Mouse (Mus musculus): ENCODE measurements around the gene Zdhhc23. TPM values are rescaled to one million over a fixed set of nuclear protein-coding genes. Genes with fewer than 3 reads are reported as not detected.

Zdhhc23 gene
- polyA plus RNA-seq, 1 experiment from 2014 or later: 0.31 TPM

GRCm38 (mm10) chr16:43958038-43958437 lies 21.6 kb downstream of the Zdhhc23 start:
- no peak overlapping the region for H3K4me3 ChIP-seq (ENCODE audit: low read depth, low read length)
- H3K36me3 ChIP-seq (ENCODE audit: control insufficient read depth, insufficient read depth): no peaks in the 10 kb centered on the region
- H3K4me2 ChIP-seq (ENCODE audit: low read depth, low read length): no peak overlapping the region
- 71% methylated on average over 4 of the region's 4 CpGs for WGBS (ENCODE audit: insufficient replicate concordance)
- H3K27ac ChIP-seq (ENCODE audit: low read length): no peak overlapping the region
- no peaks in the 10 kb centered on the region for H3K27me3 ChIP-seq (ENCODE audit: control insufficient read depth, insufficient read depth, low read depth, low read length)
- no peaks in the 10 kb centered on the region for H3K4me1 ChIP-seq (ENCODE audit: control insufficient read depth, low read depth, low read length)
- no peak for ATAC-seq (ENCODE audit: low read depth)
- no peaks in the 10 kb centered on the region for H3K9me3 ChIP-seq (replicated peaks; ENCODE audit: control insufficient read depth, low read length)
- H3K9ac ChIP-seq (ENCODE audit: low read depth, low read length): no peak overlapping the region

GRCm38 (mm10) chr16:43954913-43955312 lies 24.7 kb downstream of the Zdhhc23 start:
- no peak overlapping the region for H3K4me3 ChIP-seq (ENCODE audit: low read depth, low read length)
- no peak overlapping the region for H3K4me2 ChIP-seq (ENCODE audit: low read depth, low read length)
- H3K36me3 ChIP-seq (ENCODE audit: control insufficient read depth, insufficient read depth): no peaks in the 10 kb centered on the region
- no peak overlapping the region for H3K9ac ChIP-seq (ENCODE audit: low read depth, low read length)
- H3K27me3 ChIP-seq (ENCODE audit: control insufficient read depth, insufficient read depth, low read depth, low read length): no peaks in the 10 kb centered on the region
- 40% methylated on average over 6 of the region's 6 CpGs for WGBS (ENCODE audit: insufficient replicate concordance)
- ATAC-seq (ENCODE audit: low read depth): no peak
- no peaks in the 10 kb centered on the region for H3K9me3 ChIP-seq (replicated peaks; ENCODE audit: control insufficient read depth, low read length)
- no peak overlapping the region for H3K27ac ChIP-seq (ENCODE audit: low read length)
- no peaks in the 10 kb centered on the region for H3K4me1 ChIP-seq (ENCODE audit: control insufficient read depth, low read depth, low read length)

- Histone ChIP-seq H3K4me1 (ENCODE audit: control insufficient read depth, low read depth, low read length) (no peaks in the 10 kb centered on the region), H3K9ac (ENCODE audit: low read depth, low read length) (no peak overlapping the region), H3K27me3 (ENCODE audit: control insufficient read depth, insufficient read depth, low read depth, low read length) (no peaks in the 10 kb centered on the region), H3K27ac (ENCODE audit: low read length) (no peak overlapping the region), H3K36me3 (ENCODE audit: control insufficient read depth, insufficient read depth) (no peaks in the 10 kb centered on the region), H3K4me3 (ENCODE audit: low read depth, low read length) (no peak overlapping the region), H3K9me3 (replicated peaks; ENCODE audit: control insufficient read depth, low read length) (no peaks in the 10 kb centered on the region), H3K4me2 (ENCODE audit: low read depth, low read length) (no peak overlapping the region)
- 21% methylated on average over 4 of the region's 4 CpGs for WGBS (ENCODE audit: insufficient replicate concordance)
- ATAC-seq (ENCODE audit: low read depth): peak; percentile 45; the same call in 1 of the 2 replicates
Measured at GRCm38 (mm10) chr16:43951591-43951990, 28.0 kb downstream of the Zdhhc23 start.

GRCm38 (mm10) chr16:43945869-43946268 lies 33.7 kb downstream of the Zdhhc23 start:
- Histone ChIP-seq H3K9me3 (replicated peaks; ENCODE audit: control insufficient read depth, low read length) (no peaks in the 10 kb centered on the region), H3K36me3 (ENCODE audit: control insufficient read depth, insufficient read depth) (no peaks in the 10 kb centered on the region; the same call in 1 of the 2 replicates), H3K27me3 (ENCODE audit: control insufficient read depth, insufficient read depth, low read depth, low read length) (no peaks in the 10 kb centered on the region), H3K4me1 (ENCODE audit: control insufficient read depth, low read depth, low read length) (no peaks in the 10 kb centered on the region), H3K27ac (ENCODE audit: low read length) (no peak overlapping the region), H3K4me3 (ENCODE audit: low read depth, low read length) (no peak overlapping the region), H3K4me2 (ENCODE audit: low read depth, low read length) (no peak overlapping the region), H3K9ac (ENCODE audit: low read depth, low read length) (no peak overlapping the region)
- no peak for ATAC-seq (ENCODE audit: low read depth)
- 63% methylated on average over 3 of the region's 3 CpGs for WGBS (ENCODE audit: insufficient replicate concordance)

GRCm38 (mm10) chr16:43945351-43945750 lies 34.2 kb downstream of the Zdhhc23 start:
- 69% methylated on average over 3 of the region's 3 CpGs for WGBS (ENCODE audit: insufficient replicate concordance)
- Histone ChIP-seq H3K27ac (ENCODE audit: low read length) (no peak overlapping the region), H3K4me3 (ENCODE audit: low read depth, low read length) (no peak overlapping the region), H3K36me3 (ENCODE audit: control insufficient read depth, insufficient read depth) (no peaks in the 10 kb centered on the region; the same call in 1 of the 2 replicates), H3K27me3 (ENCODE audit: control insufficient read depth, insufficient read depth, low read depth, low read length) (no peaks in the 10 kb centered on the region), H3K4me2 (ENCODE audit: low read depth, low read length) (no peak overlapping the region), H3K9me3 (replicated peaks; ENCODE audit: control insufficient read depth, low read length) (no peaks in the 10 kb centered on the region), H3K9ac (ENCODE audit: low read depth, low read length) (no peak overlapping the region), H3K4me1 (ENCODE audit: control insufficient read depth, low read depth, low read length) (no peaks in the 10 kb centered on the region)
- no peak for ATAC-seq (ENCODE audit: low read depth)

GRCm38 (mm10) chr16:43940846-43941245 lies 38.7 kb downstream of the Zdhhc23 start:
- no peak overlapping the region for H3K27ac ChIP-seq (ENCODE audit: low read length)
- no peaks in the 10 kb centered on the region for H3K27me3 ChIP-seq (ENCODE audit: control insufficient read depth, insufficient read depth, low read depth, low read length)
- no peaks in the 10 kb centered on the region for H3K4me1 ChIP-seq (ENCODE audit: control insufficient read depth, low read depth, low read length)
- H3K4me2 ChIP-seq (ENCODE audit: low read depth, low read length): no peak overlapping the region
- WGBS (ENCODE audit: insufficient replicate concordance): 88% methylated on average over 4 of the region's 4 CpGs
- no peak overlapping the region for H3K9ac ChIP-seq (ENCODE audit: low read depth, low read length)
- ATAC-seq (ENCODE audit: low read depth): no peak
- no peaks in the 10 kb centered on the region; the same call in 1 of the 2 replicates for H3K36me3 ChIP-seq (ENCODE audit: control insufficient read depth, insufficient read depth)
- no peaks in the 10 kb centered on the region for H3K9me3 ChIP-seq (replicated peaks; ENCODE audit: control insufficient read depth, low read length)
- no peak overlapping the region for H3K4me3 ChIP-seq (ENCODE audit: low read depth, low read length)

- H3K9me3 ChIP-seq (replicated peaks; ENCODE audit: control insufficient read depth, low read length): no peaks in the 10 kb centered on the region
- H3K27ac ChIP-seq (ENCODE audit: low read length): no peak overlapping the region
- no peak overlapping the region for H3K4me2 ChIP-seq (ENCODE audit: low read depth, low read length)
- 66% methylated on average over 3 of the region's 3 CpGs for WGBS (ENCODE audit: insufficient replicate concordance)
- H3K4me1 ChIP-seq (ENCODE audit: control insufficient read depth, low read depth, low read length): no peaks in the 10 kb centered on the region
- H3K27me3 ChIP-seq (ENCODE audit: control insufficient read depth, insufficient read depth, low read depth, low read length): no peaks in the 10 kb centered on the region
- no peak for ATAC-seq (ENCODE audit: low read depth)
- no peak overlapping the region for H3K4me3 ChIP-seq (ENCODE audit: low read depth, low read length)
- H3K36me3 ChIP-seq (ENCODE audit: control insufficient read depth, insufficient read depth): no peaks in the 10 kb centered on the region
- no peak overlapping the region for H3K9ac ChIP-seq (ENCODE audit: low read depth, low read length)
Measured at GRCm38 (mm10) chr16:43935892-43936291, 43.7 kb downstream of the Zdhhc23 start.

GRCm38 (mm10) chr16:43935367-43935766 lies 44.2 kb downstream of the Zdhhc23 start:
- Histone ChIP-seq H3K4me3 (ENCODE audit: low read depth, low read length) (no peak overlapping the region), H3K27me3 (ENCODE audit: control insufficient read depth, insufficient read depth, low read depth, low read length) (no peaks in the 10 kb centered on the region), H3K9me3 (replicated peaks; ENCODE audit: control insufficient read depth, low read length) (no peaks in the 10 kb centered on the region), H3K4me2 (ENCODE audit: low read depth, low read length) (no peak overlapping the region), H3K27ac (ENCODE audit: low read length) (no peak overlapping the region), H3K4me1 (ENCODE audit: control insufficient read depth, low read depth, low read length) (no peaks in the 10 kb centered on the region), H3K36me3 (ENCODE audit: control insufficient read depth, insufficient read depth) (no peaks in the 10 kb centered on the region), H3K9ac (ENCODE audit: low read depth, low read length) (no peak overlapping the region)
- ATAC-seq (ENCODE audit: low read depth): no peak
- 72% methylated on average over 3 of the region's 3 CpGs for WGBS (ENCODE audit: insufficient replicate concordance)

- Histone ChIP-seq H3K4me3 (ENCODE audit: low read depth, low read length) (no peak overlapping the region), H3K4me1 (ENCODE audit: control insufficient read depth, low read depth, low read length) (no peaks in the 10 kb centered on the region), H3K4me2 (ENCODE audit: low read depth, low read length) (no peak overlapping the region), H3K9ac (ENCODE audit: low read depth, low read length) (no peak overlapping the region), H3K36me3 (ENCODE audit: control insufficient read depth, insufficient read depth) (no peaks in the 10 kb centered on the region), H3K27me3 (ENCODE audit: control insufficient read depth, insufficient read depth, low read depth, low read length) (no peaks in the 10 kb centered on the region), H3K27ac (ENCODE audit: low read length) (no peak overlapping the region), H3K9me3 (replicated peaks; ENCODE audit: control insufficient read depth, low read length) (no peaks in the 10 kb centered on the region)
- no peak for ATAC-seq (ENCODE audit: low read depth)
- 72% methylated on average over 8 of the region's 8 CpGs for WGBS (ENCODE audit: insufficient replicate concordance)
Measured at GRCm38 (mm10) chr16:43934856-43935255, 44.7 kb downstream of the Zdhhc23 start.

Measured in liver, embryonic 16.5 days (tissue).